Mouse (Mus musculus) heart, adult 2 months (tissue): ENCODE data around the gene Aloxe3.

ENCODE experiments used
- CTCF ChIP-seq: fragments of 200-600 bp; IDR thresholded peaks from 2 replicates; pipeline ENCODE4 v1.8.1; 2022; ENCODE audit warnings: antibody characterized with exemption, mild to moderate bottlenecking, moderate library complexity
- EP300 ChIP-seq: fragments of 200-500 bp; IDR thresholded peaks from 2 replicates; pipeline ENCODE4 v1.6.1; 2011; ENCODE audit warnings: low read depth, low read length, control low read depth; ENCODE audit not compliant: insufficient read depth
- POLR2A ChIP-seq: fragments of 200-500 bp; IDR thresholded peaks from 2 replicates; pipeline ENCODE4 v1.6.1; 2011; ENCODE audit warnings: mild to moderate bottlenecking, low read depth, low read length, control low read depth; ENCODE audit not compliant: insufficient read depth

- TF ChIP-seq POLR2A (0 out of 2 replicates have a peak, but pooled peaks have one; percentile 19), CTCF (no peak), EP300 (peak; percentile 89)
Observed at GRCm38 (mm10) chr11:69118765-69119164, 6.9 kb upstream of the Aloxe3 start.
